ENCODE assay signal across 8 mouse cellular contexts in the genomic region with DNA sequence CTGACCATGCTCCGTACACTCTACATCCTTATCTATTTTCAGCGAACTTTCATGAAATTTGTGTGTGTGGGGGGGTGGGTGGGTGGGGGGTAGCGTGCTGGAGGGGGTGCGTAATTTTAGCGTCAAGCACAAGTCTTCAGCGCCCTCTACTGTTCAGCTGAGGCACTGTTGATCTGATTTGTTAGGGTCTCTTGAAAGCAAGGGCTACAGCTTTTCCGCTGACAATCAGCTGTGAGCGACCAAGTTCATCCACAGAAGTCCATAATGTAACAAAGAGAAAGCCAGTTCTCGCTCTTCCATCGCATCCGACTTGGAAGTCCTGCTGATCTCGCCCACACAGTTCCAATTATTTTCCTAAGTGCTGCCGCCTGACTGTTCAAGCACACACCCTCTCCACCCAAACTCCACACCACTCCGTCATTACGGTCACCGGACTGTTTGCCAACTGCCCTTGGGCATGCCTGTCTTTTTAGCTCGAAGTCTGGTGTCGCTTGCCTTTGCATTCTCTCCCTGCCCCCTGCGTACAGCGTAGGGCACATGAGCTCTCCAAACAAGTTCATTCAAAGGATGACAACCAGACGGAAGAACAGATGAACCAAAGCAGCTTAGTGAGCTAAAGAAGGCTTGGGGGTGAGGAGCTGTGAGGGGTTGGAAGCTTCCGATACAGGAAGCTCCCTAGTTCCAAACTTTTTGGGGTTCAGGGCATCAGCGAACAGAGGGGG. TPM values are rescaled to one million over a fixed set of nuclear protein-coding genes. Genes with fewer than 3 reads are reported as not detected.
DNase-seq lines count a peak whose midpoint lies in the region; ATAC-seq and TF ChIP-seq lines count a peak whose summit lies in the region.

No protein-coding gene starts in this region.

- peak; percentile 55 for DNase-seq in kidney, adult 18-20 months
- peak; percentile 59 for DNase-seq in ZHBTc4 (ENCODE audit: low read depth, low spot score)
- DNase-seq in testis, postnatal 14 days (ENCODE audit: low spot score): peak; percentile 21
- no peak for DNase-seq in urinary bladder, postnatal 4 days (ENCODE audit: low spot score in 2 of 2)

- H3K27me3 ChIP-seq in kidney, embryonic 15.5 days: peaks cover 6% of the 10 kb centered on the region; the same call in 1 of the 2 replicates
- H3K27me3 ChIP-seq in kidney, embryonic 16.5 days (ENCODE audit: insufficient read depth, low read length): peaks cover 9% of the 10 kb centered on the region
- peaks cover 7% of the 10 kb centered on the region for H3K27me3 ChIP-seq in lung, embryonic 16.5 days (ENCODE audit: control insufficient read depth, insufficient read depth, low read depth, low read length)

- H3K4me3 ChIP-seq in kidney, embryonic 15.5 days (replicated peaks): no peak overlapping the region
- H3K4me3 ChIP-seq in embryonic fibroblast, embryonic 13.5 days (ENCODE audit: insufficient read depth, low read length): no peak overlapping the region
- H3K4me3 ChIP-seq in kidney, embryonic 16.5 days (ENCODE audit: low read length): no peak overlapping the region
- 0 out of 2 replicates have a peak overlapping the region, but pooled peaks have one; percentile 11 for H3K4me3 ChIP-seq in lung, embryonic 16.5 days (ENCODE audit: low read length)

- H3K9me3 ChIP-seq in kidney, embryonic 15.5 days (replicated peaks): no peaks in the 10 kb centered on the region
- H3K9me3 ChIP-seq in kidney, embryonic 16.5 days (ENCODE audit: low read length): no peaks in the 10 kb centered on the region
- H3K9me3 ChIP-seq in lung, embryonic 16.5 days (ENCODE audit: control insufficient read depth, low read length): no peaks in the 10 kb centered on the region

- TF ChIP-seq CTCF in embryonic fibroblast, embryonic 13.5 days (IDR thresholded peaks at IDR 0.05; ENCODE audit: borderline replicate concordance, insufficient read depth, low read length): peak; percentile 61; the same call in 1 of the 2 replicates

- no peak overlapping the region for H3K4me2 ChIP-seq in kidney, embryonic 15.5 days
- H3K4me2 ChIP-seq in kidney, embryonic 16.5 days (replicated peaks; ENCODE audit: low read depth, low read length): no peak overlapping the region
- peak overlapping the region; percentile 41 for H3K4me2 ChIP-seq in lung, embryonic 16.5 days (ENCODE audit: low read depth, low read length)

- no peak for TF ChIP-seq POLR2A in embryonic fibroblast, embryonic 13.5 days (IDR thresholded peaks at IDR 0.05; ENCODE audit: low read depth, low read length)

- H3K36me3 ChIP-seq in kidney, embryonic 15.5 days: no peaks in the 10 kb centered on the region
- no peaks in the 10 kb centered on the region for H3K36me3 ChIP-seq in kidney, embryonic 16.5 days (ENCODE audit: insufficient read depth, low read length)
- no peaks in the 10 kb centered on the region for H3K36me3 ChIP-seq in lung, embryonic 16.5 days (ENCODE audit: control insufficient read depth, insufficient read depth, low read length)

- peaks cover 12% of the 10 kb centered on the region for H3K4me1 ChIP-seq in kidney, embryonic 15.5 days
- H3K4me1 ChIP-seq in embryonic fibroblast, embryonic 13.5 days (ENCODE audit: control insufficient read depth, insufficient read depth, low read length): peaks cover 2% of the 10 kb centered on the region
- peaks cover 10% of the 10 kb centered on the region for H3K4me1 ChIP-seq in kidney, embryonic 16.5 days (ENCODE audit: insufficient read depth, low read length)
- peaks cover 21% of the 10 kb centered on the region for H3K4me1 ChIP-seq in lung, embryonic 16.5 days (replicated peaks; ENCODE audit: control insufficient read depth, insufficient read depth, low read length)

- 43% methylated on average over 23 of the region's 23 CpGs for WGBS in kidney, embryonic 15.5 days
- WGBS in kidney, embryonic 16.5 days: 40% methylated on average over 23 of the region's 23 CpGs
- WGBS in lung, embryonic 16.5 days: 23% methylated on average over 23 of the region's 23 CpGs

- no peak overlapping the region for H3K9ac ChIP-seq in kidney, embryonic 15.5 days
- 0 out of 2 replicates have a peak overlapping the region, but pooled peaks have one; percentile 20 for H3K9ac ChIP-seq in kidney, embryonic 16.5 days (replicated peaks; ENCODE audit: low read length)
- H3K9ac ChIP-seq in lung, embryonic 16.5 days (ENCODE audit: low read length): no peak overlapping the region

- no peak for ATAC-seq in kidney, embryonic 15.5 days (replicated peaks; ENCODE audit: low FRiP score)
- ATAC-seq in kidney, embryonic 16.5 days (ENCODE audit: low FRiP score, low TSS enrichment): no peak
- ATAC-seq in lung, embryonic 16.5 days (ENCODE audit: low read depth): 0 out of 2 replicates have a peak, but pooled peaks have one; percentile 16

- H3K27ac ChIP-seq in kidney, embryonic 15.5 days: no peak overlapping the region
- H3K27ac ChIP-seq in embryonic fibroblast, embryonic 13.5 days (ENCODE audit: insufficient read depth, low read length): no peak overlapping the region
- H3K27ac ChIP-seq in kidney, embryonic 16.5 days (ENCODE audit: low read length): no peak overlapping the region
- H3K27ac ChIP-seq in lung, embryonic 16.5 days (ENCODE audit: low read length): no peak overlapping the region

RNA-seq across cellular contexts. Expression of a gene that starts 19.1 kb away (rescaled TPM):
- 8.3 and 9.7 TPM in 2 replicates for polyA plus RNA-seq in kidney, embryonic 15.5 days (2015; fragmentation: Nextera tagmentation; extraction: Ambion mirVana)
- 4.0 and 7.8 TPM in 2 replicates for polyA plus RNA-seq in embryonic fibroblast, embryonic 13.5 days (2011; ENCODE audit: insufficient read length, low read depth, missing spikeins)
- polyA plus RNA-seq in kidney, embryonic 16.5 days (2015; fragmentation: Nextera tagmentation; extraction: Ambion mirVana): 9.0 and 9.3 TPM in 2 replicates
- polyA plus RNA-seq in lung, embryonic 16.5 days (2015; fragmentation: Nextera tagmentation; extraction: Ambion mirVana): 3.9 and 5.5 TPM in 2 replicates

Comparison
In these comparisons a context has a peak if more than half of its experiments do, and no peak if none do; other contexts are left out.
1. DNase-seq: peak in kidney, adult 18-20 months (single experiment), ZHBTc4 (single experiment) and testis, postnatal 14 days (single experiment); none in urinary bladder, postnatal 4 days (0 of 2).